Mouse (Mus musculus) adrenal gland, adult 18-20 months (tissue): ENCODE measurements around the gene Gm5678. TPM values are rescaled to one million over a fixed set of nuclear protein-coding genes. Genes with fewer than 3 reads are reported as not detected.
A peak's percentile ranks its signal among the peaks of the same experiment; 100 is the strongest.

ENCODE experiments used
- DNase-seq, 2 experiments: peaks; one replicate each; pipeline ENCODE4 v3.0.0; 2021 to 2022; ENCODE audit warnings: low spot score in 2 of 2
- long read RNA-seq, 2 experiments: library from polyadenylated mRNA; stranded (forward); transcript quantifications; one replicate each; pipeline ENCODE4 v2.0.0; 2021
- total RNA-seq, 2 experiments: library from RNA; stranded (reverse); gene quantifications; 1 replicate in 1 of 2; 2 replicates in 1 of 2; pipeline ENCODE4 v1.2.3; 2021

Gene Gm5678
- total RNA-seq: 1 to 10 TPM; 4.1 to 4.4 TPM
- long read RNA-seq, experiment 1: 0 reads
- long read RNA-seq, experiment 2: 0 reads

DNA sequence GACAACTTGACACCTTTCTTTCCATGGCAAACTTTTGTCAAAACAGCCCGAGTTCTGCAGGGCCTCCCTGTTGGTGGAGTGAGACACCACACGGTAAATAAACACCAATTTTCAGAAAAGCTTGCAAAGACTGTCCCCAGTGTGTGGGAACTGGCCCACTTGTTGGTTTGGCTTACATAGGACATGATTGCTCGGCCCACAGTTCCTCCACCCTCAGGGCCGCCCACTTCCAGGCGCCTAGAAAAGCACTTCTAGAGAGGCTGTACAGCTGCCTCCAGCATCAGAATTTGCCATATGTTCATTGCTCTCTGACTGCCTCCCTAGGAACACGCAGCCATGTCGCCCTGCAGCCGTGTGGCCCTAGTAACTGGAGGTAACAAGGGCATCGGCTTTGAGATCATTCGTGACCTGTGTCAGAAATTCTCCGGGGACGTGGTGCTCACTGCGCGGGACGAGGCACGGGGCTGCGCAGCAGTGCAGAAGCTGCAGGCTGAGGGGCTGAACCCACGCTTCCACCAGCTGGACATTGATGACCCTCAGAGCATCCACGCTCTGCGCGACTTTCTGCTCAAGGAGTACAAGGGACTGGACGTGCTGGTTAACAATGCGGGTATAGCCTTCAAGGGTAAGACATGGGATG is at the start of gene Gm5678:
Gm5678 (plus strand) TSS at position 337 of the 640 bp plus-strand sequence.
- DNase-seq: no peak

DNA sequence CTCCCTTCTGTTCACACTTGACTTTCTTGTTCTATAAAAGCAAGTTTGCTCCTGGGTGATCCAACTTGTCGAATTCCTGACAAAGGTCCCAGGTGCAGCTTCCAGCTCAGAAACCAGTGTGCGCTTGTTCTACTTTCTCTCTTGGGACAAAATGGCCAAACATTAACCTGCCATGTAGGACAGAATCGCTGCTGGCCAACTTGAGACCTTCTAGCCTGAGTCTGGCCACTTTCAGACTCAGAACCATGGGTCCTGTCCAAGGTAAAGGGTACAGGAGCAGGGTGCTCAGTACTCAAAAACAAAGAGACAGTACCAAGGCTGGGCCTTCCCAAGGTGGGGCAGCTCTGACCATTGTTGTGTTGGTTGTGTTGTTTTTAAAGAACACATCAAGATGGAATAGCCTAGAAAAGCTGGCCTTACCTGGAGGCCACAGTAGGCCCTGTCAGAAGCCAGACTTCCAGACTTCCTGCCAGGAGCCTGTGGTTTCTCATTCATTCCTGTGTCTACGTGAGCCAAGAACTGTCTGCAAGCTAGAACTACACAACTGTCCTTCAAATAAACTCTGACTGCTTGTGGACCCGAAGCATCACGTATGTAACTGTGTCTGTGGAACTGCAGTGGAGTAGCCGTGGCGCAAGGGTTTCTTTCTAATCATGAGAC is 49.4 kb upstream of the Gm5678 start:
- no peak for DNase-seq

DNA sequence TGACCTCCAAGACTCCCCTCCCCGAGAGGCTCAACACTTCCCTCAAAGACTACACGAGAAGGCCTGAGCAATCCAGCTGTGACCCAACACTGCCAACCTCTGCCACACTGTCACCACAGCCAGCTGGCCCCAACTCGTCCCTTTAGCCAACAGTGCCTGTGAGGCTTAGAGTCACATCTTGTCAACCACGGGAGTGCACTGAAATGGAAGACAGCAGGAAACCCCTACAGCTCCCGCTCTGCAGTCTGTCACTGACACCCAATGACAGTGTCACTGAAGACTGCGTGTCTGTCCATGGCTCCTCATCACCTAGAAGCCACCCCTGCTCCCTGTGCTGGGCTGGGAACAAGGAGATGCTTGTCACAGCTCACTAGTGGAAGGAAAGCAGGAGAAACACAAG is 46.8 kb upstream of the Gm5678 start:
- DNase-seq: no peak

DNA sequence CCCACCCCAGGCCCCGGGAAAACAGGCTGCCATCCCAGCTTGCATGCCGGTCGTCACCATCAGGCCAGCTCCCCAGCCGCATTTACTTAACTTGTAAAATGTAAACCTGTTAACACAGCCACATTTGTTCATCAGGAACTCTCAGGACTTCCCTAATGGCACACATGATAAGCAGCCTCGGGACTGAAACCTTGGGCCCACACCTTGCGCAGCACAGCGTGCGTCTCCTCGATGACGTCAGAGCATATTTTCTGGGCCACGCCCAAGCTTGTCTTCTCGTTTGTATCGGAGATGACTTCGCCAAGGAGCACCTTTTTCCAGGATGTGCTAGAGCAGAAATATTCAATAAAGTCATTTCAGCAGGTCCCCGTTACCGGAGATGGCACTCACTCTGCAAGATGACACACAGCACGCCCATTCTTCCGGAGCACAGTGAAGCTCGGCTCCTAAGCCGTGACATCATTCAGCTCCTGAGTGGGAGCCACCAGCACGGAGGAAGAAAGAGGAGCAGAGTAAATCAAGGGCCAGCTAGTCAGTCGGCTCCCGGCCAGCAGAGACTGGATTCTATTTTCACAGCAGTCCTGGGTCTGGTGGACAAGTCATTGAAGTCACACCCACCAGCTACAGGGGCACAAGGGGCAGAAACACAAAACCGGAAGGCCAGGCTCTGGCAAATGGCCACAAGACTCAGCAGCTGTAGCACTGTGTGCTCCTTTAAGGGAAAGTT is 42.8 kb upstream of the Gm5678 start:
- DNase-seq: no peak

DNA sequence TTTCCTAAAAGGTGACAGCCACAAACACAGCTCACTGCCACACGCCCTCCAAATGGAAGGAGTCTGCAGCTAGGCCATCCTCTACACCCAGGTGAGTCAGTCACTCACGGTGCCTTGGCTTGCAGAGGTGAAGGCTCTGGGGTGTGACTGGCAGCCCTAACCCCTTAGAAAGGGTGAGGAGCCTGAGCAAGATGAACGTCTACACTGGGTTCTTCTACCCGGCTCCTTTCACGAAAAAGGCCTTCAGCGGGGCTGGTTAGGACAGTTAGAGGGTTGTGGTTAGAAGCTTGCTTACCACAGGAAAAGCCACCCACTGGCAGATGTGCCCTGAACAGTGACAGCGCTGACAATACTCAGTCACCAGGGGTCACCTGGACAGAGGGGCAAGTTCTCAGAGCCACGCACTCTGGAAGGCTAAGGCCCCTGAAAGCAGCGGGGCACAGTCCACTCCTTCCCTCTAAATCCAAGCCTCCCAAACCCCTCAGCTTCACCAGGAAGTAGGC is 42.1 kb upstream of the Gm5678 start:
- no peak for DNase-seq

DNA sequence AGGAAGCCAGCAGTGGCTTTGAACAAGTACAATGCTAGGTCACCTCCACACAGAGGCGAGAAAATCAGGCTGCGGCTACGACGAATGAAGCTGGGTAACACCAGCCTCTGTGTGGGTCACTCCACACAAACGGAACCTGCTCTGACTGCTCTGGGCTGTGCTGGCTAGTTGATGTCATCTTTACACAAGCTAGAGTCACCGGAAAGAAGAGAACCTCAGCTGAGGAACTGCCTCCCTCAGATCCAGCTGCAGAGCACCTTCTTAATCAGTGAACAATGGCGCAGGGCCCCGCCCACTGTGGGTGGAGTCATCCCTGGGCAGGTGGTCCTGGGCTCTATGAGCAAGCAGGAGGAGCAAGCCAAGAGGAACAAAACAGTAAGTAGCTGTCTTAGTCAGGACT is 41.5 kb upstream of the Gm5678 start:
- no peak for DNase-seq

DNA sequence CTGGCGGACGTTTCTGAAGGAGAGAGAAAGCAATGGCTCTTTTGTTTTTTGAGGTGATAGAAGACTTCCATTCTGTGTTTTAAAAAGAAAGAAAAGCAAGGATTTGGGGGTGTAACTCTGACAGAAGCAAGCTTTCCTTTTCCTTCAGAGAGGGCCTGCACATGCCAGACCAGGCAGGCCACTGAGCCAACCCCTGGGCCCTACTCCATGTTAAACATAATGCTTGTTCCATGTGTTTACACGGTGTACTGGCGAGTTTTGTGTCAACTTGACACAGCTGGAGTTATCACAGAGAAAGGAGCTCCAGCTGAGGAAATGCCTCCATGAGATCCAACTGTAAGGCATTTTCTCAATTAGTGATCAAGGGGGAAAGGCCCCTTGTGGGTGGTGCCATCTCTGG is 39.6 kb upstream of the Gm5678 start:
- no peak for DNase-seq

DNA sequence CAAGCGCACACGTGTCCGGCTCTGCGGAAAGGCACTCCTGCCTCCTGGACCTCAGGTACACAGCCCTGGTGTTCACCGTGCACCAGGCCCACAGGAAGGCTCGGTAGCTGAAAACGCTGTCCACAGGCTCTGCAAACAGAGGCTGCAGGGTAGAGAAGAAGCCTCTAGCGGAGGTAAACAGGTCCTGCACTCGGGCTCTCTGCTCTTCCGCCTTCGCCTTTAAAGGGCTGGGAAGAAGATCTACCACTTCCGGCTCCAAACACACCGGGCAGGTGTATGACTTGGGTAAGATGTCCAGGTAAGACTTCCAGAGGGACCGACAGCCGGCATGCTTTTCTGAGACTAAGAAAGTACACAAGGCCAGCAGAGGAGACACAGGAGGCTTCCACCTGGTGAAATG is 37.0 kb upstream of the Gm5678 start:
- DNase-seq: no peak

DNA sequence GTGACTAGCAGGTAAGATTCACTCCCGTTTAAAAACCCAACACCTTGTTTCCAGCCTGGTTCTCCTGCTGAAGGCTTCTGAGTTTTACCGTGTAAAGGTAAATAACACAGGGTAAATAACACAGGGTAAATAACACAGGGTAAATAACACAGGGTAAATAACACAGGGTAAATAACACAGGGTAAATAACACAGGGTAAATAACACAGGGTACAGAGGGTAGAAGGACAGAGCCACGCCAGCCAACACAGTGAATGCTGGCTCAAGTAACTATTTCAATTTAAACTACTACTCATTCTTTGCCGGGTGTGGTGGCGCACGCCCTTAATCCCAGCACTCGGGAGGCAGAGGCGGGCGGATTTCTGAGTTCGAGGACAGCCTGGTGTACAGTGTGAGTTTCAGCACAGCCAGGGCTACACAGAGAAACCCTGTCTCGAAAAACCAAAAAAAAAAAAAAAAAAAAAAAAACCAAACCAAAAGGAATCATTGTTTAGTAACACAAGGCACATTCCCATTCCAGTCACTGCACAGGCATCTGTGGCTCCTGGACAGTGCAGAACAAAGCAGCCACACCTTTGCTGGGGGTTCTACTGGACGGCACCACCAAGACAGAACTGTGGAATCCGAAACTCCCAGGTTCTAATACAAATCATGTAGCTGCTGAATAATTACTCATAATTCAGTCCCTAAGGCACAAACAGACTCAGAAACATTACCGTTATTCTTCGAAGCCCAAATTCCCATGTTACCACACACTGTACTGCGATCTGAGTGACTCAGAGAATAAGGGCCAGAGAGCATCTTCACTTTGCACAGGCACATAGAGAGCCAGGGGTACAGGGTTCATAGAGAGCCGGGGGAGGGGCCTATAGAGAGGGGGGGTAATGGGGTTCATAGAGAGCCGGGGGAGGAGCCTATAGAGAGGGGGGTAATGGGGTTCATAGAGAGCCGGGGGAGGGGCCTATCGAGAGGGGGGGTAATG is 36.2 kb upstream of the Gm5678 start:
- no peak for DNase-seq

DNA sequence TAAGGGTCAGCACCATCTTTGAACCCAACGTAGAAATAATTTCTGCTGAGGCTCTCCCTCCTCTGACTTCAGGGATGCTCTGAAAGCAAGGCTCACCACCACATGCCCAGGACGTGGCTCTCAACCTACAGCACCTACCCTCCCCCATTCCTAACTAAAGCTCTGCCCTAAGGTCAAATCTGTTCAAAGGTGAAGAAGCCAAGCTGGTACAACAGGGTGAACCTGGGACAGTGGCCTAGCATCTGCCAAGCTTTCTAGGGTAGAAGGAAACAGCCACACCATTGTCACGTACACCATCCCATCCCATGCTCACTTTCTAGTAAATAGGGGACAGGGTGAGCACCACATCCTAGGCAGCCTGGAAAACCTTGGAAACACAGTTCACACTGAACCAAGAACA is 35.2 kb upstream of the Gm5678 start:
- no peak for DNase-seq

DNA sequence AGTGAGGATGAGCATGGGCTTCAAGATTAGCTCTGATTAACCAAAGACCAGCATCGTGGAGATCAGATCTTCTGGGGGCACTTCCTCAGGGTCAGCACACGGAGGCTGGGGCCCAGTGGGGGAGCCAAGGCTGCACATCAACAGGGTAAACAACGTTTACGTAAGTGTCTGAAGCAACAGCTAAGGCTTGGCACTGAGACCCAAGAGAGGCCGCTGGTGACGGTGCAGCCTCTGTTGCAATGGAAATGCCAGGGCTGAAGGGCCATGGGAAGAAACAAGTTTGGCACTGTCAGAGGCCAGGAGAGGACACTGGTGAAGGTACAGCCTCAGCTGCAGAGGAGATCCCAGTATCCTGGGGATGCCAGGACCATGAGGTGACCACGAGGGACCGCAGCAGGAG is 34.5 kb upstream of the Gm5678 start:
- peak in 1 of 2 experiments; percentile 14 for DNase-seq

DNA sequence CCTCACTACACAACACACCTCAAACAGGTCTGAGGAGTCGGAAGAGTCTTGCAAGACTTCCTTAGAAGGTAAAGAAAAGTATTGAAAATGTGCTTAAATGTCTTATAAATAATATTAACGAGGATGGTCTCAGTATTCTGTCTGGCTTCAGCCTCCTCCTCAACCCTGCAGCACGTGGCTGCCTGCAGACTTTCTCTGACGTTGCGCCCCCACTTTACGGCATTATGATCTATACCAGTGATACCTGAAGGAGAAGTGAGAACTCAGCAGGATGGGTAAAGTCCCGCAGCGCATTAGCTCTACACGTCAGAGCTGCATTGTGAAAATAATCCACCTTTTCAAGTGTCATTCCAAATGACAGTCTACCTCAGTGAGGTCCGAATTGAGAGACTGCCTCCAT is 33.4 kb upstream of the Gm5678 start:
- DNase-seq: no peak

DNA sequence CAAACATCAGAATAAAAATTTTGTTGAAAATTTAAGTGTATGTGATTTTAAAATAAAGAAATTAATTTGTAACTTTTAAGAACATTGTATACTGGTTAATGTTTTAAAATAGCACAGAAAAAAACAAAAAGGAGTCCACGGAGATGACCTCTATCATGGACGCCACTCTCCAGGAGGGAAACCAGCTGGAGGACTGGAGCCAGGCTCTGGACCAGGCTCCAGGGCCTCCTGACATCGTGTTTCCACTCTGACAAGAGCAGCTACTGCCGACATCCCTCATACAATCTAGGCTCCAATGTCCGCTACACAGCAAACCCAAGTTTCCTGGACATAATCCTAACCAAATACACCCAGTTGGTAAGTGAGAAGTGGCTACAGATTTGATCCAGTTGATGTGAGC is 32.1 kb upstream of the Gm5678 start:
- DNase-seq: no peak

DNA sequence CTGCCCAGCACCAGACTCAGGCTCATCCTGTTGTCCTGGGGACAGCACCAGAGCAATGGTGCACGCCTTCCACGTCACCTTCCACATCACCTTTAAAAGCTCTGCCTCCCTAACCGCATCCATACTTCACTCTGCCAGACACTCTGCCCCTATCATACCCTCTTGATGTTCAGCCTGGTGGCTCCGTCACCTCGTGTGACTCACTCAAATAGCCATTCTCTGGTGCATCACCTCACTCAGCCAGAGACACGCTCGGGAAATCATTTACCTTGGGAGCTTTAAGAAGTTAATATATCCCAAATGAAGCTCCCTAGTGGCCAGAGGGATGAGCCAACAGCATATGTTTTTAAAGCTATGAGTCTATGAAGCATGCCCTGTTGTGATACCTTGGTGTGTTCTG is 31.1 kb upstream of the Gm5678 start:
- no peak for DNase-seq

DNA sequence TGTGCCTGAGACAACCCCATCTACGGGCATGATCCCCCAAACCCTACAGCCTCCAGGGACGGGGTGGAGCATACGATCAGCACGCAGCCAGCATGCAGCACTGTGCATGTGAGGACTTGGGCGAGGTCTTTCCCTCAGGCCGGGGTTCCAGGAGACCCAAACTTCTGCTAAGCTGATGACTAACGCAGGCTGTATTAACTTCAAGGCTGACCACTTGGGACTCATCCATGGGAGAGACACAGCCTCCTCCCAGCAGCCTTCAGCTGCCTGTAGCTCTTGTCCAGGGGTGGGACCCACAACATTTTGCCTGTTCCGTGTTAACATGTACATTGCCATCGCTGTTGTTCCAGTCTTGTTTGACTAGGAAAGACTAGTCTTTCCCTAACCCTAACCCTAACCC is 30.3 kb upstream of the Gm5678 start:
- DNase-seq: no peak

DNA sequence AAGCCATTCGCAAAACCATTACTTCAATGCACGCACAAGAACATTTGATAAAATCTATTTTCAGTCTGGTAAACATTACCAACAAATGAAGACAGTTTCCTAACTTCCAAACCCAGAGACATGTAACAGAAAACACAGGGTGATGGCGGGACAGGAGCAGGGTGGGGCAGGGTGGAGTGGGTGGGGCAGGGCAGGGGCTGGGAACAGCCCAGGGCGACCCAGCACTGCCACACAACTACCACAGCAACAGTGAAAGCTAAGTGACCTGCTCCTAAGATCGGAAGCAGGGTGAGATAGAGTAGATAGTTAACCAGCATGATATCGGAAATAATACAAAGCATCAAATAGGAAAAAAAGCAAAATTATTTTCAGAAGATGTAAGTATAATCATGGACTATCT is 28.4 kb upstream of the Gm5678 start:
- no peak for DNase-seq

DNA sequence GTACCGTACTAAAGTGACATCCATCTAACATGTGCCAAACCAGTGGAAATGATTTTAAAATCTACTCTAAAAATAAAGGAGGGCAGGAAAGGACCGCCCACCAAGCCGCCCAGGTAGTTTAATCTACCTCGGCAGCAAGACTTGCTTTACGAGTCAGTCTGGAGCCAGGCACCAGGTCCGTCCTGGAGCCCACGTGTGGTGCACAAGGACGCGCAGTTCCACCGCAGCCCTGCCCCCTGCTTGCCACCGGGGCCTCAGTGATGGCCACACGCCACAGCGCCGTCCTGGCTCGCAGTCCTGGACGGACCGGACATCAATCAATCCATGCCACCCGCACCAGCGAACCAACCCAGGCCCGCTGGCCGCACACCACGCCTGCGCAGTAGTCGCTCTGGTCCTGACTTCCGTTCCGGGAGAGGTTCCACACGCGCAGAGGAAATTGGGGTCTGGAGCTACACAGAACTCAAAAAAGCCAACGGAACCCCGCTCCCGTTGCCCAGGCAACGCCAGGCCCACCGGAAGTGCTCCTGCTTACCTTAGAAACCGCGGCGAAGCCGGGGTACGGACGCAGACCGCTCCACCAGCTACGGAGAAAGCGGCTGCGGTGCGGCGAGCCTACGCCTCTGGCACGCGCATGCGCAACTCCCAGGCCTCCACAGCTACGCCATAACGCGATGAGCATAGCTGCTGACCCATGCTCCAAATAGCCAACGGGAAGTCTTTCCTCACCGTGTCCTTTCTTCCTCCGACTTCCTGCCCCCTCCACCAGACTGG is 24.3 kb upstream of the Gm5678 start, which contains the start of gene Setd4:
Setd4 (minus strand) TSS at position 625 of the 774 bp plus-strand sequence.
- DNase-seq: peak; percentile 91 to 92

DNA sequence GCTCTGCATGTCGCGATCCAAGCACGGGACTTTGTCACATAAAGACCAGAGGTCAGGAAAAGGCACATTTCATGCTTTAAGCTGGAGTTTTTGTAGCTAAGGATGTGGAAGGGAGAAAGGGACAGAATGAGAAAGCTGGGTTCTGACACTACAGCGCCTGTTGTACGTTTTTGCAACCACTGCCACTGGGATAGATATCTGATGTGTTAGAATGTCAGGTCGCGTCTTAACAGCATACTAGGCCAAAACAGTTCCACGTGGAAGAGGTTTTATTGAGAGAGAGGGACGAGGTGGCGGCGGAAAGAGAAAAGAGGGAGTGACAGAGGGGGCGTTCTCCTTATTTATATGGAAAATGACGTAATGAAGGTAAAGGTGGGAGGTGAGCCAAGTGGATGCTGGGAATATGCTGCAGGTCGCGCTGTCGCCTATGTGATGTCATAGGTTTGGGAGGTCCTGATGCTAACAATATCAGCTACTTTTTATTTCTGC is 23.4 kb upstream of the Gm5678 start:
- DNase-seq: no peak

DNA sequence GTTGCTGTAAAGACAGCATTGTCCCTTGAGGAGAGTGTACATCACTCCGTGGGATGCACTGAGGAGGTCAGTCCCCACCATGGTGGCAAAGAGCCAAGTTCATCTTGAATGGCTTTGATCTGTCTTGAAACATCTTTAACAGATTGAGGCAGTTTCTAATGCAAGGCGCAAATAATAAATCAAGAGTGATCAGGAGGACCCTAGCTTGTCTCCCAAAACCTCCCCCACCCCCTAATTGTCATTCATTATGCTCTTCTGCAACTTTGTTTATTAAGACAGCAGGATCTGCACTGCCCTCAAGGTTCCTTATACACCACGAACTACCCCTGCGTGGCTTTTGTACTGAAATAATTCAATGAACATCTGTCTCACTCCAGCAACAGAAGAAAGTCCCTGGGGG is 22.3 kb upstream of the Gm5678 start, which contains the start of gene Cbr1:
Cbr1 (plus strand) TSS at position 301 of the 400 bp plus-strand sequence.
- DNase-seq: no peak

DNA sequence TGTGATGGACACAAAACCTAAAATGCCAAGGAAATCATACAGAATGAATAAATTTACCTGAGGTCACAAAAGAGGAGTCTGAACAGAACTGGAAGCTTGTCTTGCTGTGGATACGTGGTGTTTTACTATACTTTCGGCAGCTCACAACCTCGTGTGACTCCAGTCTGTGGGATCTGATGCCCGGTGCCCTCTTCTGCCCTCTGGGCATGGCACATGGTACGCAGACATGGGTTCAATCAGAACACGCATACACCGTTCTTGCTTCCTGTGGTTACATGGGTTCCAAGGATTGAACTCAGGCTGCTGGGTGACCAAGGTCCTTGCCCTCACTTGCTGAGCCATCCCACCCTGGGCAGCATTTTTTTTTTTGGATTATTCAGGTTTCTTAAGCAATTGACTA is 21.8 kb upstream of the Gm5678 start:
- no peak for DNase-seq
